Mouse (Mus musculus): Measurements from ENCODE around the gene Gm13084.
"Not testable (repeated sequence)": the region's sequence is repeated elsewhere in the genome, so short reads cannot be mapped to it uniquely, and the experiment has no call there.

Gm13084 gene

GRCm38 (mm10) chr4:143815993-143816392 lies at the start of gene Gm13084:
Gene Gm13084, minus strand, starts transcription at chr4:143816093.
- in situ Hi-C loops (cut with MboI; ENCODE audit: low sequenced_read_pairs) = no loop called here

- in situ Hi-C loops (cut with MboI; ENCODE audit: low sequenced_read_pairs) = not testable (repeated sequence)
Measured at GRCm38 (mm10) chr4:143846197-143846596, 30.3 kb upstream of the Gm13084 start, which contains the start of gene Gm13103. Gene Gm13103, plus strand, starts transcription at chr4:143846497.

GRCm38 (mm10) chr4:143789052-143789451 lies 26.8 kb downstream of the Gm13084 start, which contains the start of gene Gm13023:
Gene Gm13023, plus strand, starts transcription at chr4:143789352.
- in situ Hi-C loops (cut with MboI; ENCODE audit: low sequenced_read_pairs) = not testable (repeated sequence)

Measured in CH12F3 (cell line).